Mouse (Mus musculus) gastrocnemius, postnatal 4 days (tissue): ENCODE measurements around the gene Kcnk15. TPM values are rescaled to one million over a fixed set of nuclear protein-coding genes. Genes with fewer than 3 reads are reported as not detected.

Experiments used
- total RNA-seq, 2 experiments: library from RNA; stranded (reverse); gene quantifications; 2 replicates each; pipeline ENCODE4 v1.2.3; 2021

Kcnk15 gene
- total RNA-seq, 2 experiments from 2014 or later, result not detected

Other genes with a start within 250 kb of the Kcnk15 start
- 100 to 1,000 TPM; 152 to 163 TPM for gene Serinc3, start 208.5 kb upstream of the Kcnk15 start, total RNA-seq
- 100 to 1,000 TPM; 153 to 176 TPM for gene Pkig, start 195.3 kb upstream of the Kcnk15 start, total RNA-seq
- gene Ada, start 103.4 kb upstream of the Kcnk15 start, total RNA-seq, result 1 to 10 TPM; 2.6 to 2.9 TPM
- under 1 TPM; 0.91 to 0.93 TPM for gene Ccn5, start 32.8 kb upstream of the Kcnk15 start, total RNA-seq
- gene Rims4, start 65.0 kb downstream of the Kcnk15 start, total RNA-seq, result 1 to 10 TPM; 1.1 TPM
- gene Ywhab, start 141.3 kb downstream of the Kcnk15 start, total RNA-seq, result 100 to 1,000 TPM; 129 to 132 TPM
- gene Pabpc1l, start 171.8 kb downstream of the Kcnk15 start, total RNA-seq, result 1 to 10 TPM; 3.8 to 4.8 TPM
- gene Stk4, start 216.7 kb downstream of the Kcnk15 start, total RNA-seq, result 10 to 100 TPM; 19.1 to 21.3 TPM
- gene Tomm34, start 217.5 kb downstream of the Kcnk15 start, total RNA-seq, result 10 to 100 TPM; 25.2 to 25.4 TPM